In genomic region chr7:138680530-138680929, GRCm38 (mm10) we compare ENCODE assay signal across 23 mouse cellular contexts.
DNase-seq lines count a peak whose midpoint lies in the region; ATAC-seq and TF ChIP-seq lines count a peak whose summit lies in the region.
"Had no signal": no experiment of that assay in that cellular context is flagged by ENCODE, and none has a peak within 500 bp of the region (broad histone marks: within the 10 kb centered on the region; RNA-seq: fewer than 3 reads in every experiment).

No protein-coding gene starts in this region.

- H3K4me1 ChIP-seq in intestine, postnatal 0 days (replicated peaks; ENCODE audit: control insufficient read depth, insufficient read depth, low read length), result no peaks in the 10 kb centered on the region
- H3K4me1 ChIP-seq in intestine, embryonic 16.5 days (ENCODE audit: control insufficient read depth, insufficient read depth, low read length), result 0 out of 2 replicates have a peak, but pooled peaks cover 4% of the 10 kb centered on the region
- no peaks in the 10 kb centered on the region for H3K4me1 ChIP-seq in lung, postnatal 0 days (ENCODE audit: insufficient read depth, low read depth, low read length)
- no peaks in the 10 kb centered on the region for H3K4me1 ChIP-seq in stomach, postnatal 0 days (replicated peaks; ENCODE audit: control insufficient read depth, insufficient read depth)
- no peaks in the 10 kb centered on the region for H3K4me1 ChIP-seq in heart, embryonic 10.5 days
- H3K4me1 ChIP-seq: embryonic facial prominence, embryonic 12.5 days; forebrain, embryonic 12.5 days; forebrain, embryonic 15.5 days; hindbrain, embryonic 12.5 days; hindbrain, embryonic 15.5 days had no signal

- H3K27me3 ChIP-seq in intestine, postnatal 0 days (replicated peaks; ENCODE audit: control insufficient read depth, insufficient read depth, low read length), result no peaks in the 10 kb centered on the region
- H3K27me3 ChIP-seq in intestine, embryonic 16.5 days (replicated peaks; ENCODE audit: control insufficient read depth, insufficient read depth, low read length), result no peaks in the 10 kb centered on the region
- no peaks in the 10 kb centered on the region for H3K27me3 ChIP-seq in lung, postnatal 0 days (replicated peaks; ENCODE audit: insufficient read depth, low read length)
- no peaks in the 10 kb centered on the region for H3K27me3 ChIP-seq in stomach, postnatal 0 days (ENCODE audit: control insufficient read depth, insufficient read depth, low read length)
- no peaks in the 10 kb centered on the region for H3K27me3 ChIP-seq in heart, embryonic 10.5 days (ENCODE audit: insufficient read depth, poor library complexity, severe bottlenecking)
- H3K27me3 ChIP-seq: embryonic facial prominence, embryonic 12.5 days; embryonic facial prominence, embryonic 15.5 days; forebrain, embryonic 12.5 days; forebrain, embryonic 15.5 days; hindbrain, embryonic 15.5 days had no signal

- WGBS in intestine, postnatal 0 days, result 83% methylated on average over 5 of the region's 5 CpGs
- WGBS in intestine, embryonic 16.5 days, result 78% methylated on average over 5 of the region's 5 CpGs
- WGBS in lung, postnatal 0 days, result 68% methylated on average over 5 of the region's 5 CpGs
- WGBS in stomach, postnatal 0 days, result 77% methylated on average over 5 of the region's 5 CpGs
- WGBS in heart, embryonic 10.5 days, result 79% methylated on average over 5 of the region's 5 CpGs

- no peaks in the 10 kb centered on the region for H3K36me3 ChIP-seq in intestine, postnatal 0 days (ENCODE audit: control insufficient read depth, insufficient read depth)
- H3K36me3 ChIP-seq in intestine, embryonic 16.5 days (ENCODE audit: control insufficient read depth, insufficient read depth, low read length), result no peaks in the 10 kb centered on the region
- no peaks in the 10 kb centered on the region for H3K36me3 ChIP-seq in lung, postnatal 0 days (ENCODE audit: insufficient read depth, low read length)
- no peaks in the 10 kb centered on the region for H3K36me3 ChIP-seq in stomach, postnatal 0 days (ENCODE audit: control insufficient read depth, insufficient read depth, low read length)
- no peaks in the 10 kb centered on the region for H3K36me3 ChIP-seq in heart, embryonic 10.5 days
- H3K36me3 ChIP-seq: embryonic facial prominence, embryonic 12.5 days; embryonic facial prominence, embryonic 15.5 days; forebrain, embryonic 12.5 days; forebrain, embryonic 15.5 days; hindbrain, embryonic 12.5 days; hindbrain, embryonic 15.5 days had no signal

- no peak for ATAC-seq in intestine, postnatal 0 days
- no peak for ATAC-seq in intestine, embryonic 16.5 days
- no peak for ATAC-seq in lung, postnatal 0 days
- ATAC-seq in stomach, postnatal 0 days (ENCODE audit: low FRiP score, low TSS enrichment), result no peak
- ATAC-seq: CD4-positive, CD25-positive, alpha-beta regulatory T cell, adult 4 months; forebrain, embryonic 15.5 days had no signal

- H3K9me3 ChIP-seq in intestine, postnatal 0 days (ENCODE audit: control insufficient read depth), result no peaks in the 10 kb centered on the region
- H3K9me3 ChIP-seq in intestine, embryonic 16.5 days (ENCODE audit: control insufficient read depth, low read length), result no peaks in the 10 kb centered on the region
- H3K9me3 ChIP-seq in lung, postnatal 0 days (ENCODE audit: low read length), result no peaks in the 10 kb centered on the region
- H3K9me3 ChIP-seq in stomach, postnatal 0 days (ENCODE audit: control insufficient read depth, low read length), result no peaks in the 10 kb centered on the region
- no peaks in the 10 kb centered on the region for H3K9me3 ChIP-seq in heart, embryonic 10.5 days
- H3K9me3 ChIP-seq: embryonic facial prominence, embryonic 12.5 days; embryonic facial prominence, embryonic 15.5 days; forebrain, embryonic 12.5 days; forebrain, embryonic 15.5 days; hindbrain, embryonic 12.5 days; hindbrain, embryonic 15.5 days had no signal

- no peak overlapping the region for H3K4me2 ChIP-seq in intestine, postnatal 0 days (replicated peaks; ENCODE audit: low read depth)
- H3K4me2 ChIP-seq in intestine, embryonic 16.5 days (ENCODE audit: low read depth, low read length), result no peak overlapping the region
- no peak overlapping the region for H3K4me2 ChIP-seq in lung, postnatal 0 days (replicated peaks; ENCODE audit: low read depth, low read length)
- H3K4me2 ChIP-seq in stomach, postnatal 0 days (replicated peaks; ENCODE audit: low read depth), result no peak overlapping the region
- H3K4me2 ChIP-seq: embryonic facial prominence, embryonic 12.5 days; embryonic facial prominence, embryonic 15.5 days; forebrain, embryonic 12.5 days; forebrain, embryonic 15.5 days; heart, embryonic 11.5 days; hindbrain, embryonic 12.5 days; hindbrain, embryonic 15.5 days had no signal

- H3K4me3 ChIP-seq in intestine, postnatal 0 days (ENCODE audit: low read depth, low read length), result no peak overlapping the region
- no peak overlapping the region for H3K4me3 ChIP-seq in intestine, embryonic 16.5 days (ENCODE audit: low read length)
- H3K4me3 ChIP-seq in lung, postnatal 0 days (ENCODE audit: low read depth, low read length), result no peak overlapping the region
- no peak overlapping the region for H3K4me3 ChIP-seq in stomach, postnatal 0 days (ENCODE audit: low read depth, low read length)
- no peak overlapping the region for H3K4me3 ChIP-seq in heart, embryonic 10.5 days
- H3K4me3 ChIP-seq: embryonic facial prominence, embryonic 12.5 days; embryonic facial prominence, embryonic 15.5 days; forebrain, embryonic 12.5 days; forebrain, embryonic 15.5 days; heart, adult 2 months; hindbrain, embryonic 12.5 days; hindbrain, embryonic 15.5 days had no signal

- TF ChIP-seq EP300 in lung, postnatal 0 days (IDR thresholded peaks at IDR 0.05), result no peak
- TF ChIP-seq EP300 in stomach, postnatal 0 days (optimal IDR thresholded peaks at IDR 0.05), result no peak

- DNase-seq in lung, postnatal 0 days (ENCODE audit: low spot score), result no peak
- no peak for DNase-seq in lung, postnatal 4 days
- no peak for DNase-seq in stomach, postnatal 0 days (ENCODE audit: low spot score)
- DNase-seq in heart, embryonic 10.5 days (ENCODE audit: low spot score), result no peak
- DNase-seq: adrenal gland, adult 2 months; adrenal gland, postnatal 14 days; cerebellum, adult 11 months; cerebellum, adult 2 months; cerebellum, adult 9-11 months; cerebellum, postnatal 25 days; gastrocnemius, postnatal 10 days; gastrocnemius, postnatal 36 days; heart, adult 2 months had no signal

- no peak overlapping the region for H3K27ac ChIP-seq in intestine, postnatal 0 days (ENCODE audit: low read depth, low read length)
- no peak overlapping the region for H3K27ac ChIP-seq in intestine, embryonic 16.5 days (ENCODE audit: low read length)
- H3K27ac ChIP-seq in lung, postnatal 0 days (ENCODE audit: low read length), result no peak overlapping the region
- H3K27ac ChIP-seq in stomach, postnatal 0 days (replicated peaks), result no peak overlapping the region
- no peak overlapping the region for H3K27ac ChIP-seq in heart, embryonic 10.5 days
- H3K27ac ChIP-seq: embryonic facial prominence, embryonic 12.5 days; embryonic facial prominence, embryonic 15.5 days; forebrain, embryonic 12.5 days; forebrain, embryonic 15.5 days; heart, adult 2 months; hindbrain, embryonic 12.5 days; hindbrain, embryonic 15.5 days had no signal

- 0 out of 2 replicates have a peak, but pooled peaks have one; percentile 19 for TF ChIP-seq CTCF in intestine, postnatal 0 days (IDR thresholded peaks at IDR 0.05; ENCODE audit: low read depth)
- TF ChIP-seq CTCF in lung, postnatal 0 days (IDR thresholded peaks at IDR 0.05), result peak; percentile 51
- peak; percentile 22; the same call in 1 of the 2 replicates for TF ChIP-seq CTCF in stomach, postnatal 0 days (IDR thresholded peaks at IDR 0.05; ENCODE audit: low read depth)

- H3K9ac ChIP-seq in intestine, postnatal 0 days (ENCODE audit: low read depth, low read length), result no peak overlapping the region
- H3K9ac ChIP-seq in intestine, embryonic 16.5 days (ENCODE audit: low read depth, low read length), result no peak overlapping the region
- no peak overlapping the region for H3K9ac ChIP-seq in lung, postnatal 0 days (replicated peaks; ENCODE audit: low read depth)
- no peak overlapping the region for H3K9ac ChIP-seq in stomach, postnatal 0 days (ENCODE audit: low read length)
- H3K9ac ChIP-seq: embryonic facial prominence, embryonic 12.5 days; embryonic facial prominence, embryonic 15.5 days; forebrain, embryonic 12.5 days; forebrain, embryonic 15.5 days; hindbrain, embryonic 12.5 days; hindbrain, embryonic 15.5 days had no signal
